Mouse (Mus musculus) liver, adult (tissue): Measurements from ENCODE around the gene Zfp26.

Source experiments
- GATA4 ChIP-seq: IDR thresholded peaks from 2 replicates; pipeline ENCODE4 v1.6.1; 2014; ENCODE audit warnings: mild to moderate bottlenecking, low read length; ENCODE audit not compliant: insufficient replicate concordance

The Zfp26 gene

DNA sequence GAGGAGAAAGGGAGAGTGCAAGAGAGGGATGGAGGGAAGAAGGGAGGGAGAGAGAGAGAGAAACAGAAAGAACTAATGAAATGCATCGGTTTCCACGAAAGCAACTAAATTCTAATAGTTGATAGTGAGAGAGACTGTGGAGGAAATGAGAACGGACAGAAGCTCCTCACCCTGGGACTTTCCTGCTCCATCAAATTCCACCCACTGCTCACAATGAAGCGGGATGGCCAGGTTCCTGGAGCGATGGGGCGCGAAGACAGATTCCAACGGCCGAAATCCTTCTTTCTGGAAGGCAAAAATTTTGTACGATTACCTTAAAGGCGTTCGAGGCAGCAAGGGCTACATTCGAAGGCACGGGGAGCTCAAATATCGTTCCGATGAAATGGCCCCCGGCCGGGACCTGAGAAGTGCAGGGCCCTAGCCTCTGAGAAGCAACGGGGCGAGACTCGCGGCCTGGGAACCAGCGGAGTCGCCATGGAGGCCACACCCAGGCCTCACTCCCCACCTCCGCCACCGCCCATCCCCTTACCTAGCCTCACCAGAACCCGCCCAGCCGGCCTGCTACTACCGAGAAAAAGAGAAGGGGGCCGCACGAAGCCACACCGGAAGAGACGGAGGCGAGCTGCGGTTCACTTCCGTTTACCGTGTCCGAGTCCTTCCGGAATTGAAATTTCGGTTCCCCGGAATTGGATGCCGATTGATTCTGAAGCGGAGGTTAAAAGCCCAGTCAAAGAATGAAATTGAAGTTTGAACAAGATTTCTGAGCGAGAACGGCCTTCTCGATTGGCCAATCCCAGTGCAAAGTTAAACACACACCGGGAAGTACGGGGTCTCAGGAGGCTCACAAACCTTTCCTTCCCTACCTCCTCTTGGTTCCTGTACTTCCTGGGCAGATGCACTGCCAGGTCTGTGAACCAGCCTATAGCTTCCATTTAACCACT lies at the start of gene Zfp26:
TSS of gene Zfp26 (minus strand) at position 786 of the 941 bp plus-strand sequence.
- TF ChIP-seq GATA4 = no peak

DNA sequence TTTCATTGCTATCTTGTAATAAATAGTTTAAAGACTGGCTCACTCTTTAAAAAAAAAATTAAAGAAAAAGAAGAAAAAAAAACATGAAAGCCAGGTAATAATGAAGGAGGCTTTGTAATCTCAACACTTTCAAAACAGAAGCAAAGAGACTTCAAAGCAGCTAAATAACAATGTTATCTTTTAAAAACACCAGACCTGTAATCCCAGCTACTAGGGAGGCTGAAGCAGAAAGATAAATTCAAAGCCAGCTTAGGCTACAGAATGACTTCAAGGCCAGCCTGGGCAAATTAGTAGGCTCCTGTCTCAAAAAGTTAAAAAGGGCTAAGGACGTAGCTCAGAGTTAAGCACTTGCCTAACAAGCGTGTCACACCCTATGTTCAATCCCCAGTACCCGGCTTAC lies 49.7 kb upstream of the Zfp26 start:
- no peak for TF ChIP-seq GATA4

GRCm38 (mm10) chr9:20504801-20505200 lies 44.8 kb upstream of the Zfp26 start:
- no peak for TF ChIP-seq GATA4

GRCm38 (mm10) chr9:20493281-20493680 lies 33.3 kb upstream of the Zfp26 start:
- TF ChIP-seq GATA4 = no peak

DNA sequence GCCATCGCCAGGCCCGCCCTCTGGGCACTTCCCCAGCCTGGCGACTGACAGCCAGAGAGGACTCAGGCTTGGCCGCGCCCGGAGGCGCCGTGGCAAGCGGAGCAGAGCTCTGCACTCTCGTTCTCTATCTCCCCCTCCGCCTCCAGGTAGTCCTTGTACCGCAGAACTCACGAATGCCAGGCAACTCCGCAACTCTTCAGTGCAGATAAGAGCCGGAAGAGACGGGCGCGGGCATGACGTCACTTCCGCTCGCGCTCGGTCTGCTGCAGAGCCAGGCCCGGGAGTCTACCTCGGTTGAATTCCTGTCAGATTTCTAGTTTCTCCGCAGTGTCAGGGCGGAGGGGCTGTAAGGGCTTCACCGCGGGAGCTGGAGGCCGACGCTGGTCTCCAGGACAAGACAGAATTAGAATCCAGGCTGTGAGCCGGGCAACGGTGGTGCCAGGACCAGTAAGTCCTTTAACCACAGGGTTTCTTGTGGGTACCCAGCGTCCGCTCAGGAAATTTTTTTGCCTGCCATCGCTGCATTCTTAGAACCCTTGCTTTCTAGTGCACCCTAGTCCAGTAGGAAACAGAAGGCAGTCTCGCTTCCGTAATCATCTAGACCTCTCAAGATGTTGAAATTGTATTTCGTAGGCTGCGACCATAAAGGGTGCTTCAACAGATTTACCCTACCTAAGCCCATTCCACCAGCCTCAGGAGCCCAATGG lies 32.7 kb upstream of the Zfp26 start, which contains the start of gene Zfp426:
TSS of gene Zfp426 (minus strand) at position 220 of the 707 bp plus-strand sequence.
- TF ChIP-seq GATA4 = peak; percentile 99

- no peak for TF ChIP-seq GATA4
Measured at GRCm38 (mm10) chr9:20491858-20492526, 32.0 kb upstream of the Zfp26 start.

GRCm38 (mm10) chr9:20489536-20489935 lies 29.6 kb upstream of the Zfp26 start:
- no peak for TF ChIP-seq GATA4

GRCm38 (mm10) chr9:20479396-20479795 lies 19.4 kb upstream of the Zfp26 start:
- TF ChIP-seq GATA4 = no peak

DNA sequence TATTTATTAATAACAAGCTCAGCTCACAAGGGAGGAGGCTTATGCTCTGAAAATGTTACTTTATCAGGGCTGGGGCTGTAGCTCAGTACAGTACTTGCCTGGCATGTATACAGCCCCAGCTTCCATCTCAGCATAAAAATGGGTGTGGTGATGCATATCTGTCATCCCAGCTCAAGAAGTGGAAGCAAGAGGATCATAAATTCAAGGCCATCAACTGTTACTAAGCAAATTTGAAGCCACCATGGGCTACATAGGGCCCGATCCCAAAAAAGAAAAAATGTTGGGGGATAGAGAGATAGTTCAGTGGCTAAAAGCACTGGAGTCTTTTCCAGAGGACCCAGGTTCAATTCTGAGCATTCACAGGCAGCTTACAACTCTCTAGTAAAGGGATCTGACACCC lies 16.7 kb upstream of the Zfp26 start:
- no peak for TF ChIP-seq GATA4

DNA sequence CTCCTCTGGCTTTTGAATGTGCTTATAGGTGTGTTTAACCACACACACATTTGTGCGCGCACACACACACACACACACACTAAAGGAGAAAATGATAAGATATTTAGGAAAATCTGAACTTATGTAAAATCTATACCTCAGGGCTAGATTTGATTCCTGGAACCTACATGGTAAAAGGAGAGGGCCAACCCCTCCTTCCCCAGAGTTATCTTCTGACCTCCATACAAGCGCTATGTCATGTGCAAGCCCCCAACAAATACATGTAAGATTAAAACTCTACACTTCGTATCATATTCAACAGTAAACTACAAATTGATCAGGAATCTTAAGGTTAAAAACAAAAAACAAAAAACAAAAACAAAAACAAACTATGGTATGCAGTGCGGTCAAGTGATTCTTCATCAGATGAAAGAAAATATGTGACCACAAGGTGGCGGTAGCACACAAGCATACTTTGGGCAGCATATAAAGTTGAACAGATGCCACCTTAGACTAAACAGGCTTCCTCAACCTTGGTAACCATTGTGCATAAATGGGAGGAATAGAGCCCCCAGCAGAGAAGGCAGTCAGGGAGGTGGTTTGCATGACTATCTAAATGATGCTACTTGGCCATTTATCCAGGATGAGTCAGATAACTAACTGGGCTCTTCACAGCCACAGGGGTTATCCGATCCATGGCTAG lies 6.9 kb upstream of the Zfp26 start:
- no peak for TF ChIP-seq GATA4

DNA sequence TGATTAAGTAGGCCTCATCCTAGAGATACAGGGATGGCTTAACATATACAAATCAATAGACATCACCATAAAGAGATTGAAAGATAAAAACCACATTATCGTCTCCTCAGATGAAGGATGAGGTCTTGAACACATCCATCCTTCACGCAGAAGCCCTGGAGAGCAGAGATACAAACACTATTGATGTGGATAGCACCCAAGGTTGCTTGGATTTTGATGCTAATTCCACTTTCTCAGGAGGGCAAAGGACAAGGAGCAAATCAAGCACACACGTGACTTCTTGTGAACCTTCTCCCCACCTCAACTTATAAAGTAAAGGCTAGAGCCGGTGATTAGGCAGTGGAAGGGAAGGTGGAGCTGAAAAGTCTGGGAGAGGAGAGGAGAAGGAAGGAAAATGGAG lies 6.3 kb downstream of the Zfp26 start:
- TF ChIP-seq GATA4 = no peak

- no peak for TF ChIP-seq GATA4
Measured at GRCm38 (mm10) chr9:20451493-20451892, 8.5 kb downstream of the Zfp26 start.

- no peak for TF ChIP-seq GATA4
Measured at GRCm38 (mm10) chr9:20443183-20443783, 16.7 kb downstream of the Zfp26 start.

DNA sequence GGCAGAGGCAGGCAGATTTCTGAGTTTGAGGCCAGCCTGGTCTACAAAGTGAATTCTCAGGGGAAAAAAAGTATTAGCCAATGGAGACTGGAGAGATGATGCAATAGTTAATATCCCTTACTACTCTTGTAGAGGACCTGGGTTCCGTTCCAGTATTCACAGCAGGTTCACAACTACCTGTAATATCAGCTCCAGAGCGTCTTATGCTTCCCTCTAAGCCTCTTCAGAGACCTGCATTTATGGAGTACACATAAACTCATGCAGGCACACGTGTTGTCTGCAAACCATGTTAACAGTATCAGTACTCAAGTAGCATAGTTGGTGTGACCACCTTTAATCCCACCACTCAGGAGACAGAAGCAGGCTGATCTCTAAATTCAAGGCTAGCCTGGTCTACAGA lies 30.0 kb downstream of the Zfp26 start:
- no peak for TF ChIP-seq GATA4

DNA sequence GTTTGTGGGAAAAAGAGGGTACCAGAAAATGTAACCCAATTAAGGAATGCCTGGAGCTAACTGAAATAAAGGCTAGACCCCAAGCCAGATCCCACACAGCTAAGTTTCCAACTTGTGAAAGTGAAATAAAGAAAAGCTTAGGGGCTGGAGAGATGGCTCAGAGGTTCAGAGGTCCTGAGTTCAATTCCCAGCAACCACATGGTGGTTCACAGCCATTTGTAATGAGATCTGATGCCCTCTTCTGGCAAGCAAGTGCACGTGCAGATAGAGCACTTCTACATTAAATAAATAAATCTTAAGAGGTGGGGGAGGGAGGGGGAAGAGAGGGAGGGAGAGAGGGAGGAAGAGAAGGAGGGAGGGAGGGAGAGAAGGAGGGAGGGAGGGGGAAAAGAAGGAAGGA lies 48.5 kb downstream of the Zfp26 start:
- TF ChIP-seq GATA4 = no peak
